Mouse (Mus musculus): ENCODE measurements around the gene Maats1. TPM values are rescaled to one million over a fixed set of nuclear protein-coding genes. Genes with fewer than 3 reads are reported as not detected.
A peak's percentile ranks its signal among the peaks of the same experiment; 100 is the strongest.
"Not testable (repeated sequence)": the region's sequence is repeated elsewhere in the genome, so short reads cannot be mapped to it uniquely, and the experiment has no call there.

Gene Maats1
- polyA plus RNA-seq, 2 experiments from 2014 or later: 0.61 TPM; not detected in 1

DNA sequence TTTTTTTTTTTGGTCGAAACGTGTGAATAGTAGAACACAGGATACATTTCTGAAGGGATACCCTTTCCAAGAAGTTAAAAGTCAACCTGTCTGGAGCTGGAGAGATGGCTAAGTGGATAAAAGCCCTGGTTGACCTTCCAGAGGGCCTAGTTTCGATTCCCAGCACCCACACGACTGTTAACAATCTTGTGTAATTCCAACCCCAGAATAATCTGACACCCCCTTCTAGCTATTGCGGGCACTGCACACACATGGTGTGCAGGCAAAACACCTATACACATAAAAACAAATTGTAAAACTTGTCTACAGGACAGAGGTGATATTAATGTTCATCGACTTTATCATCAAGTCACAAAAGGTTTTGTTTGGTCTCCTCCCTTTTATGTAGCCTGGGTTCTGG is 5.6 kb upstream of the Maats1 start:
- no peak for ATAC-seq

DNA sequence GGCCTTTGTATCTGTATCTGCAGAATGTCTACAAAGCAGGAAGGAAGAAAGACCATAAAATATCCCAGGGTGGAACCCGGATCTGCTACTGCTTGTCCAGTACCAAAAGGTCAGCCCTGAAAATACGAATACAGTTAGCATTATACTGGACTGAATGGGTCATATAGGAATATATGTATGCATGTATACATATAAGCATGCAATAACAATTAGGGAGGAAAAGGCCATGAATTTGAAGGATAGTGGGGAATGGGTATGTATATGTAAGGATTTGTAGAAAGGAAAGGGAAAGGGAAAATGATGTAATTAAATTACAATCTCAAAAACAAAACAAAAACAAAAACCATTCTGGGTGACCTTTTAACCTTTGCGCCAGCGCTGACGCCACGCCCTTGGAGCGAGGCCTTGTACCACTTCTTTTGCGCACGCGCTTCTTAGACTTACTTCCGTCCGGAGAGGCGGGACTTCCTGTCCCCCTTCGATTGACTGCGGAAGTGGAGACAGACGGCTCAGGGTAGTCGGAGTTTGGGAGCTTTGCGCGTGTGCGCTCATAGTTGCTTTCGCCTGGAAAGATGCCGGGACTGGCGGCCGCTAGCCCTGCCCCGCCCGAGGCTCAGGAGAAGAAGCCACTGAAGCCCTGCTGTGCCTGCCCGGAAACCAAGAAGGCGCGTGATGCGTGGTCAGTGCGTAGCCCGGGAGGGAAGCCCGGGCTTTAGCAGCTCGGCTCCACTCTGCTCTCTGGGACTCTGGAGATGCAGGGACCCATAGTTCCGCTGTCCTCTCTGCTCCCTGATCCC is 4.8 kb upstream of the Maats1 start, which contains the start of the genes Cox17 and Gm21987:
TSS of gene Cox17 (plus strand) at position 463 of the 797 bp plus-strand sequence.
TSS of gene Gm21987 (plus strand) at position 512 of the 797 bp plus-strand sequence.
- peak; percentile 99 for ATAC-seq

DNA sequence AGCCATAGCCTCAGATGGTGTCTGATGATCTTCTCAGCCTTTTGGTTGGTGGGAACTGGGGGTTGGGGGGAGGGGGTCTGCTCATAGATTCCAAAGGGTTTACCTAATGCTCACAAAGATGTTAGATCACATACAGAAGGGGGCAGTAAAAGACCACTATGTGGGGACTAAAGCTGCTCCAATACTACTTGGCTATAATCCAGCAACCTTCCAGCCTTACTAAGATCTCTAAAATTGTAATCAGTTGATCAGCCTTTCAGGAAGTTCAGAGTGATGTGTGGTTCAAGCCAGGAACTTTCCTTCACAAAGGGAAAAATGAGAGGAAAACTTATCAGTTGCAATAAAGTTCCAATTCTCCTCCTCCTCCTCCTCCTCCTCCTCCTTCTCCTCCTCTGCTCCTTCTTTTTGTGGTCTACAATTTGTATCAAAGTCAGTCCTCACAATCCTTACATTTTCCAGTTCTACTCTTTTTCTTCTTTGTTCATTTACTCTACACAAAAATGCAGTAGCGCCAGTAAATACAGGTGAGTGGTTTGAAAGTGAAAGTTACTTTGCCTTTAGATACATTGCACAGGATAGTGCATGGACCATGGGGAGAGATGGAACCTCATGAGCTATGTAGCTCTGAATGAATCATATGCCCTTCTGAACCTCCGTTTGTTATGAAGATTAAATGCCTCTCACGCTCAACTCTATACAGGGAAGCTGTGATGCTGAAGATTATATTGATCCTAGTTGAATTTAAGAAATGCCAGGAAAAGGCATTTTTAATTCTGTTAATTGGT is 3.2 kb upstream of the Maats1 start:
- no peak for ATAC-seq

DNA sequence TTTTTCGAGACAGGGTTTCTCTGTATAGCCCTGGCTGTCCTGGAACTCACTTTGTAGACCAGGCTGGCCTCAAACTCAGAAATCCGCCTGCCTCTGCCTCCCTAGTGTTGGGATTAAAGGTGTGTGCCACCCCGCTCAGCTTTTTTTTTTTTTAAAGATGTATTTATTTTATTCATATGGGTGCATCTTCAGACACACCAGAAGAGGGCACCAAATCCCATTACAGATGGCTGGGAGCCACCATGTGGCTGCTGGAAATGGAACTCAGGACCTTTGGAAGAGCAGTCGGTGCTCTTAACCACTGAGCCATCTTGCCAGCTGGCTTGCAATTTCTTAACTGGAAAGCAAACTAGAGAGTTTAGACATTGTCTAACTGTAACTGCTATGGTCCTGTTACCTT is 3.9 kb downstream of the Maats1 start:
- not testable (repeated sequence) for ATAC-seq

DNA sequence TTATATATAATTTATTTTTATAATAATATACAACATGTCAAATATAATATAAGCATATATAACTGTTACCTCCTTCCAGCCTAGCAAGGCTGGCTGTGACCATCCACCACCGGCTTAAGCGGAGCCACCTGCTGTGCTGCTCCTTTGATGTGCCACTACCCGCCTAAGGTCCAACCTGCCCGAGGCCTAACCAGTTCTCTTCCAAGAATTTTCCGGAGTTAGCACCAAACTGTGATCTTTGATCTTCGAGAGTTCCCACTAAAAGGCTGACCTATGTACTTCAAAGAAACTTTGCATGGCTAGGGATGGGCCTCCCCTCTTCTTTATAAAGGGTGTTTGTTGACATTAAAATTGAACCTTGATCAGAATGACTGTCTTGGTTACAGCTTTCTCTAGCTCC is 7.5 kb downstream of the Maats1 start:
- no peak for ATAC-seq

DNA sequence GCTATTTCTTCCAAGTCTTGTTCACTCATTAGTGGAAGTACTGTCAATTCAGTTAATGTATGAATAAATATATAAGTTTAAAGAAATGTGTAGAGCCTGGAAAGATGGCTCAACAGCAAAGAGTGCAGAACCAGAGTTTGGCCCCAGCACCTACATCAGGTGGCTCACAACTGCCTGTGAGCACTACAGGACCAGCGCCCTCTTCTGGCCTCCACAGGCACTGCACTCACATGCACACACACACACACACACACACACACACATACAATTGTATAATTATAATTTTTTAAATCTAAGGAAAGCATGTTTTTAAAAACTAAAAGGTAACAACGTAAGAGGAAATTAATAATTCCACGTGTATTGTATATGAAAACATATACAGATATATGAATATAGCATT is 12.6 kb downstream of the Maats1 start:
- ATAC-seq: no peak

DNA sequence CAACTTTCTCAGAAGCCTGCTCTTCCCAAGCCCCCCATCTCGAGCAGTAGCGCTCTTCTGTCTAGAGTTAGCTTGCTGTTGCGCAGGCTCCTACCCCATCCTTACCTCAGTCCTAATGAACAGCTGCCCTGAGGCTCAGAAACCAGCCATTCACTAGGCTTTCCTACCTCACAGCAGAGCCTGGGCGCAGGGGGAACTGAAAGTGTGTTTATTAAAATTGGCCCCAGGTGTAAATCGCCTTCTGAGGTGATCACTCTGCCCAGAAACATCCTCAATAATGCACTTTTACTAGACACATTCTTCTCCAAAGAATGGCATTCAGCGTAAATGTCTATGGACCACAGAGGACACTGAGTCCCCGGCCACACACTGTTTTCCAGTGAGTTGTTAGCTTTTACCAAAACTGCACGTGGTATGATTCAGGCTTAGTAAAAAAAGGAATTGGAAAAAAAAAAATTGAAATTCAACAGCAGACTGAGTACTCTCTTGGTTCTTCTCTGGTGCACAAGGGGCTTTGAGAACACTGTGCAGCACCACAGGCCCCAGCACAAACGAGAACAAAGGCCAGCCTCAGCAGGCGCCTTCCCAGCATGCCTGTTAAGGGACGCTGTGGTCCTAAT is 15.1 kb downstream of the Maats1 start:
- no peak for ATAC-seq

DNA sequence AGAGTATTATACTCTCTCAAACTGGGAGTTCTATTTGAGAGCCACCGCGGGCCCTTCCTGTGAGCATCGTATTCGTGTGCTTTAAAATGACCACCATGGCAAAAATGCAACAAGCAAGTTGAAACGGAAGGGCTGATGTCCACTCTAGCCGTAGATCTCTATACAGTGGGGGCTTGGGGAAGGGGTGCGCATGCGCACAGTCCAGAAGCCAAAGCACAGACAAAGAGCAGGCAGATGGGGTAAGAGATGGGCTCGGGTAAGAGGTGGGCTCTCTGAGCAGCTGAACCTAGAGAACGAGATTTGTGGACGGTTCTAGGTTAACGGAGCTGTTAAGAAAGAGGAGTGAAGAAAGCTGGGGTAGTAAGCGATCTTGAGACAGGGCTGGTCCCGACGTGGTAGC is 17.6 kb downstream of the Maats1 start:
- ATAC-seq: no peak

DNA sequence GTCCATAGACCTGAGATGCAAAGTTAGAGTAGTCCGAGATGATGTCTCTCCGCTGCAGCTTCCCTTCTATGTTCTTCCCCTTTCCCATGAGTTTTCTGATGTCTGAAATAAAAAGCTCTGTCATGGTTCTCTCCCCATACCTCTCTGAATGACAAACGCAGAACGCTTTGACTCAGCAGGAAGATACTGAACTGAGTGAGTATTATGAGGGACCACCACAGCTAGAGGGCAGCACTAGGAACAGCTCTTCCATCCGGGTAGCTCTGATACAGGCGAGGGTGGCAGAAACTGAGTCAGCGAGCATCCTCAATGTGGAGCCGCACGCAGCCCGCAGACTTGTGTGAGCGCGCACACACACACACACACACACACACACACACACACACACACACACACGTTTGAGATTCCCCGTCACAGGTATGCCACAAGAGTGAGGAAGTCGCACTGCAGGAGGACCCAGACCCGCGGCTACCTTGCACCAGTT is 20.4 kb downstream of the Maats1 start:
- peak; percentile 76 for ATAC-seq

DNA sequence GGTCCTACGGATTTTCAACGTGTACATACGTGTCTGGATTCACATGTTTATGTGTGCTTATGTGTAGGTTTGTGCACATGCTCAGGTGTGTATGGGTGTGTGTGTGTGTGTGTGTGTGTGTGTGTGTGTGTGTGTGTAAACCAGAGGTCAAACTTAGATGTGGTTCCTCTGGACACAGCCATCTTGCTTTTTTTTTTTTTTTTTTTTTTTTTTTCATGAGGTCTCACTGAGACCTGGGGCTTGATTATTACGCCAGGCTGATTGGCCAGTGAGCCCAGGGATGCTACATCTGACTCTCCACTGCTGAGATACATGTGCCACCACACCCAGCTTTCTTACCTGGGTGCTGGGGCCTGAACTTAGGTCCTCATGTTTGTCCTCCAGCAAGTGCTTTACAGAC is 22.9 kb downstream of the Maats1 start:
- ATAC-seq: no peak

DNA sequence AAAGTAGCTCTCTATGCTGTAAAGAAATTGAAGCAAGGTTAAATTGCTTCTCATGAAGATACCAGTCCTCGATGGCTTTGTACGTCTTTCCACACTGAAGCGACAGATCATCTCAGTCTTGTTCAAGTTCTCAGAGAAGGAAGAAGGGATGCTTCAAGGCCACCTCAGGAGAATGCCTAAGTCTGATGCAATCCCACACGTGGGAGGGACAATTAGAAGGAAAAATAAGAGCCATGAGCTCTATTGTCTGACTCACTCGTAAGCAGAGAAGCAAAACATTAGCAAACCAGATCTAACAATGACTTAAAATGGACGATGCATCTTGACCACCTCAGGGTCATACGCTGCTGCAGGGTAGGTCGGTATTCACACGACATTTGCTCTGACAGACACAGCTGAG is 23.5 kb downstream of the Maats1 start:
- no peak for ATAC-seq

DNA sequence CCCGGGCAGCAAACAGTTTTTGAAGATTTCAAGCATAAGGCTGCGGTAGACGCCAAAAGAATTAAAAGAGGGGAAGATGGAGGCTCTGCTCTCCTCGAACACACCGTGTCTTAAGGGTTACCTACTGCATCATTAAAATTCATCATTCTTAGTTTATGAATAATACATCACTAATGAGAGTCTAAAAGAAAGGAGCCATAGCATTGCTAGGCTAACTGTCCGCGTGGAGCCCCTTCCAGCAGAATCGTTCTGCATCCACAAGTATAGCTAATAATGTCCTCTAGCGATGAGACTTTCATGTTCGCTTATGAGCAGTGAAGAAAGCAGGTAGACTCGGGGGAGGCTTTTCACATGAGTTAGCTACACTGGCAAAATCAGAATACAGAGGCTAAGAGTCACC is 33.7 kb downstream of the Maats1 start:
- no peak for ATAC-seq

DNA sequence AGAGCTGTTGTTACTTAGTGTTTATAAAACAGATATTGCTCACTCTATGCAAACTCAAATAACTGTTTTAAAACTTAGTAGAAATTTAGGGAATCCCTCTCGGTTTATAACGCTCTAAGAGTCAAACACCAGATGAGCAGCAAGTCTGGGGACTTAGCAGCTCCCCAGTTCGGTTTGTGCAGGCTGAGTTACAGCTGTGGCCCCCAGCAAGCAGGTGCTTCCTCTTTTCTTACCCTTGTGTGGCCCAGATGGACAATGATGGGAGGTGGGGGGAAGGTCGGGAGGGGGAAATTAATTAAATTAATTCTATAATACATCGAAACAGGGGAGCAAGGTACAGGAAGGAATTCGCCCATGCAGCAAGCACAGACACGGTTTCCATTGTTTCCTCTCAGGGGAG is 34.3 kb downstream of the Maats1 start:
- no peak for ATAC-seq

DNA sequence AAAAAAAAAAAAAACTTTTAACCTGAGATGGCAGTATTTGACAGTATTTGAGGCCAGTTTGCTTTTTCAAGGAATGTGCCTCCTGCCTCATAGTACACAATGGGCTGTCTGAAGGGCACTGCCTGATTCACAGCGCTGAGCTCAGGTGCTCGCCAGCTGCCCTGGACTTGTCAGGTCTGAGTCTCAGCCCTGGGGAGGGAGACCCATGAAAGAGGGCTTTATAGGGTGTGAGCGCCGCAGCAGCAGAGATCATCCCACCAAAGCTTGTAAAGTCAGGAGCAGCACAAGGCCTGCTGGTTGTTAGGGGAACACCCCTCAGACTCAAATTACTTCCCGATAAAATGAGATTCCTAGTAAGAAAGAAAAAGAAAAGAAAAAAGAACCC is 34.7 kb downstream of the Maats1 start:
- no peak for ATAC-seq

DNA sequence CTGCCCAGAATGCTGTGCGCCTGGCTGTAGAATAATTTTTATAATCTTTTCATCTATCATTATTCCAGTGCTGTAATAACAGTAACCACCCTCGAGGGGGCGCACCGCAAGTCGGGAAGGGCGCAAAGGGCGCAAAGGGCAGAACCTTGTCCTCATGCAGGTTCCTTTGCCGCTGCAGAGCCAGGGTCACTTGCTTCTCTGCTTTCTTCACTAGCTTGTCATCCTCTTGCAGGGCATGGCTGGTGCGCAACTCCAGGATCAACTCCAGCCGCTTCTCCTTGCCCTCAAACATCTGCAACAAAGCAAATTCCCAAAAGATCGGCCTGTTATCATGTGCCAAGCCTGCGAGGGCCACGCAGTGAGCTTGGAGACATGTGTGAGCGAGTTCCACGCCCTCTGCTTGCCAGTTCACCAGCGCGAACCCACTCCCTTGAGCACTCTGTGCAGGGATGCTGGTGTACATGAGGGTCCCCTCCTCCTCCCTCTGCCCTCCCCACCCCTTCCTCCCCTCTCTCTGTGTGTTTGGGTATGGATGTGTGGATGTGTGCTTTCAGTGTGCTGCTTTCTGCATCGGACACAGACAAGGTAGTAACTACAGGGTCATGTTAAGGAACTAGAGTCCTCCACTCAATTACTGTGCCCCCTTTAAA is 35.2 kb downstream of the Maats1 start:
- ATAC-seq: no peak

DNA sequence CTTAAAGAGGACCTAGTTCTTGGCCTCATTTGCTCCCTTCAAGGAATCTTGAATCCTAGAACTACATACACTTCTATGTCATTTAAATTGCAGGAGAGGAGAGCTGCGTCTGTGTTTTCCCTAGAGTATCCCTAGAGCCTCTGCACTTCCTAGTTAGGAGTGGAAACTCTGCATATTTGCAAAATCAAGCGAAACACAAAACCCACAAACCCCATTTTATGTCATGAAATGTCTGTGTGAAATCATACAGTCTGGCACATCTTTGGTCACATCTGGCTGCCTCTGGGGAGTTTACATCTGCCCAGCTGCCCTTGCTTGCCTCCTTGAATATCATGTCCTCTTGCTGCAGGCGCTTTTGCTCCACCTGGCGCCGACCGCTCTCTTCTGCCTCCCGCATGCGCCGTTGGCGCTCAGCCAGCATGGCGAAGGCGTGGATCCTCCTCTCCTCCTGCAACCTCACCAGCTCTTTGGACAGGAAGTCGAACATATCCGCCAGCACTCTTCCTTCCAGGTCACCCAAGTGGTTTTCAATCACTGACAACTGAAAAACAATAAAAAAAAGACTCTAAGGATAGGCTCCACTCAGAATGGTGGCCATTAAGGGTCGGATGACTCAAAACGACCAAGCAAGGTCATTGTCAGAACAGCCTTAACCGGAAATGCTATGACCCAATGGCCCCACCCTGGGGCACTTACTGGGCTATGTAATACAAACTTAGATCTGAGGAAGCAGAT is 37.3 kb downstream of the Maats1 start:
- ATAC-seq: no peak

DNA sequence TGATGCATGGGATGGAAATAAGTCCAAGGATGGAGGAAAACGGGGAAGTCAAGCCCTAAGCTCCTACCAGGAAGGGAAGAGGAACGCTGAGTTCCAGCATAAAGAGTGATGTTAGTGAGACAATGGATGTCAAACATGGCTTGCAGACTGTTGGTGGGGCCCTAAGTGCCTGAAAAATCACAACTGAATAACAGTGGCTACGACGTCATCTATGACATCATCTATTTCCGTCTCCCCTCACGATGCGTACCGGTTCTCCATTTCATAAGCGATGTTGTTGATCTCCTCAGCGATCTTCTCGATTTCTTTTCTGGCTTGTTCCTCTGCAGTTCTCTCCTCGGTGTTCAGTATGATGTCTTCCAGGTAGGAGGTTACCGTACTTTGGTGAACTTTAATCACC is 39.6 kb downstream of the Maats1 start:
- ATAC-seq: no peak

DNA sequence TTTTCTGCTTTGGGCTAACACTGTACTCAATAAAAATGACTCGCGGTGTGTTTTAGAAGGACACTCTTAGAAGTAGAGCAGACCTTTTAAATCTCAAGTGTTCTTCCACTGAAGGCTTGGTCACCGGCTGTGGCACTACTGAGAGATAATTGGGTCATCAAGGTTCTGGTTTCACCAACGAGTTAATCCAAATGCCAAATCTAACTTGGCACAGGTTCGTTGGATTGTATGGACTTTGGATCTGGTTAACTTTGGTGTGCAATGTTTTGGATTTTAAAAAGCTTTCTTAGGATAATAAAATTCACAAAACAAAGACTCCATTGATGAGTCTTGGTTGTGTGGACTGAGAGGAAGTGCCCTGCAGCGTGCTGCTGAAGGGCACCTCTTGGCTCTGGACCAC is 43.5 kb downstream of the Maats1 start:
- ATAC-seq: no peak

DNA sequence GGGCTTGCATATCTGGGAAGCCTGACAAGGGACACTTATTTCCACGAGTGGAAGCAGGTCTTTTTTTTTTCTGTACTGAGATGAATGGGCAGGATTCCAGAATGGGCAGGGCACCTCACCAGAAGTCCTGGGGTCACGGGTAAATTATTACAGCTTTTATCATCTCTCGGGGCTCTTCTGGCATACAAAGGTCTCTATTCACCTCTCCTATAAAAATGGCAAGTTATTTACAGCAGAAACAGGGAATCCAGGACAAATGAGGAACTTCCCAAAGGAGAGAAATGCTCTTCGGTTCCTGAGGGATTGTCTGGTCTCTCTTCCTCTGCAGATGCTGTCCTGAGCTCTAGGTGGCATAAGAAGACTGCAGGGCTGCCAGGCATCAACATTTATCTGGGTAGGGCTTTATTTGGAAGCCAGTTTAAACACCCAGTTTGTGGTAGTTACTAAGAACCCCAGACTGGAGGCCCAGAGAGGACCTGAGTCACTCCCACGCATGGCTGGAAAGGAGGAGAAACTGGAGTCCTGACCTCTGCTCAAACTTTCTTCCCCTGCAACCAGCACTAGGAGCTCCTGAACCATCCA is 46.5 kb downstream of the Maats1 start:
- no peak for ATAC-seq

DNA sequence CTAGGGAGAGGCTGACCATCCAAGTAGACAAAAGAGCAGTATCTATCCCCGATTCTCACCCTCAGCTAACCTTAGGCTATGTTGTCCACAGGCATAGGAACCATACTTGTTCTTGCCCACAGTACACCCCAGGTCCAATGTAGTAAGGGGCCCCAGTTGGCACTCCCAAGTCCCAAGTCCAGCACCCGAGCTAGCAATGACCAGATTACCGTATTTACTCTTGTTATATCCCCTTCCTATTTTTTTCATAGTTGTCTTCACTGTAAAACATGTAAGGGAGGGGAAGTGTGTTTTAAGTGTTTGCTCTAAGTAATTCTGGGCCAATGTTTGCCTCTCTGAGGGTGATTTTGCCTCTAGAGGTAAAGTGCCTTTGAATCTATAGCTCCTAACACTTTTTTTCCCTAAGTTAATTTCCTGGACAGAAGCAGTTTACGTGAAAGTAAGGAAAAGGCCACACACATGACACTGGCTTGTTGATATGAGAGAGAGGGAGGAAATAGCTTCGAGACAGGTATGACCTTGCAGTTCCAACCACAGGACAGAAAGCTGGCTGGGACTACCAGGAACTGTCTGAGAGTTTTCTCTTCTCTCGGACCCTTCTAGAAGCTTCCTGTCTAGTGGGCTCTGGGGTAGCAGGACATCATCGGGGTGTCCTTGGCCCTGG is 47.1 kb downstream of the Maats1 start, which contains the start of gene Nr1i2:
TSS of gene Nr1i2 (minus strand) at position 140 of the 664 bp plus-strand sequence.
- no peak for ATAC-seq

DNA sequence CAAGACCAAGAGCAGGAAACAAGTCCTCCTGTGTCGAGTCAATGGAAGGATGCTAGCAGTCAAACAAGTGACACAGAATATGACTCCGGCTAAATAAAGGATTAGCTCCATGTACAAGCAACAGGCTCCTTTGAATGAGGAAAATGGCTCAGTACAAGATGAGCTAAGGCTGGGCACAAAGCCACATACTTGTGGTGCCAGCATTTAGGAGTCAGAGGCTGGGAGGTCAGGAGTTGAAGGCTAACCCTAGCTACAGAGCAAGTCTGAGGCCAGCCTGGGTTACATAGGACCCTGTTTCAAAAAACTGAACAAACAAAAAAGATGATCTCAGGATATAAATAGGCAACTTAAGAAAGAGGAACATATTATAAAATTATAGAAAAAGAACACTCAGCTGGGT is 51.8 kb downstream of the Maats1 start:
- no peak for ATAC-seq
